Mouse (Mus musculus) hindlimb bud, embryonic 11.5 days (tissue): ENCODE measurements at regions not wholly inside any gene's neighbourhood (a gene's known extent, or its start where the extent isn't known, plus 50 kb on each side); places are given as distances from the start of the nearest gene placed in this dataset.
"Not testable (repeated sequence)": the region's sequence is repeated elsewhere in the genome, so short reads cannot be mapped to it uniquely, and the experiment has no call there.

ENCODE experiments used
- DNase-seq: peaks from one replicate; pipeline ENCODE4 v3.0.0-alpha.2; 2012; ENCODE audit warnings: low read depth, low spot score; ENCODE audit errors: extremely low spot score

GRCm38 (mm10) chr8:103750278-103751097 lies 350.9 kb upstream of the Cdh5 start:
- no peak for DNase-seq

GRCm38 (mm10) chr8:103751161-103751560 lies 350.3 kb upstream of the Cdh5 start:
- DNase-seq = no peak

GRCm38 (mm10) chr8:103763821-103764220 lies 337.6 kb upstream of the Cdh5 start:
- DNase-seq = no peak

GRCm38 (mm10) chr8:103779658-103780057 lies 321.8 kb upstream of the Cdh5 start:
- DNase-seq = no peak

- no peak for DNase-seq
These were observed 313.1 kb upstream of the Cdh5 start for GRCm38 (mm10) chr8:103788308-103788707.

- DNase-seq = no peak
These were observed 308.1 kb upstream of the Cdh5 start for GRCm38 (mm10) chr8:103793331-103793730.

- DNase-seq = not testable (repeated sequence)
These were observed 302.8 kb upstream of the Cdh5 start for GRCm38 (mm10) chr8:103798630-103799029.

GRCm38 (mm10) chr8:103808171-103808570 lies 293.3 kb upstream of the Cdh5 start:
- no peak for DNase-seq

GRCm38 (mm10) chr8:103808580-103808979 lies 292.8 kb upstream of the Cdh5 start:
- DNase-seq = no peak

- no peak for DNase-seq
These were observed 292.3 kb upstream of the Cdh5 start for GRCm38 (mm10) chr8:103809140-103809539.

GRCm38 (mm10) chr8:103813954-103814591 lies 287.4 kb upstream of the Cdh5 start:
- DNase-seq = peak; percentile 50

- DNase-seq = no peak
These were observed 285.1 kb upstream of the Cdh5 start for GRCm38 (mm10) chr8:103816101-103816894.

- no peak for DNase-seq
These were observed 277.9 kb upstream of the Cdh5 start for GRCm38 (mm10) chr8:103823541-103823940.

GRCm38 (mm10) chr8:103824747-103825146 lies 276.7 kb upstream of the Cdh5 start:
- no peak for DNase-seq

- no peak for DNase-seq
These were observed 276.1 kb upstream of the Cdh5 start for GRCm38 (mm10) chr8:103825289-103825688.

- DNase-seq = no peak
These were observed 271.0 kb upstream of the Cdh5 start for GRCm38 (mm10) chr8:103830416-103830815.

GRCm38 (mm10) chr8:103839990-103840389 lies 261.4 kb upstream of the Cdh5 start:
- DNase-seq = no peak

GRCm38 (mm10) chr8:103845964-103846363 lies 255.5 kb upstream of the Cdh5 start:
- no peak for DNase-seq

- DNase-seq = no peak
These were observed 254.9 kb upstream of the Cdh5 start for GRCm38 (mm10) chr8:103846382-103846976.

GRCm38 (mm10) chr8:103849785-103850184 lies 251.6 kb upstream of the Cdh5 start:
- DNase-seq = no peak

- no peak for DNase-seq
These were observed 250.1 kb upstream of the Cdh5 start for GRCm38 (mm10) chr8:103851286-103851685.
